Mouse (Mus musculus) stomach, embryonic 16.5 days (tissue): Measurements from ENCODE around the gene Arhgap18. TPM values are rescaled to one million over a fixed set of nuclear protein-coding genes. Genes with fewer than 3 reads are reported as not detected.

ENCODE experiments used
- ATAC-seq: fragments of 200-750 bp; cut with Nextera tagmentation; 2 replicates; pipeline ENCODE4 v1.8.0; 2017; ENCODE audit warnings: moderate number of reproducible peaks, moderate TSS enrichment; ENCODE audit not compliant: insufficient read depth, low FRiP score
- H3K27ac ChIP-seq: fragments of 300-500 bp; sonication (generic); 2 replicates; pipeline ENCODE4 v1.5.1; 2014; ENCODE audit warnings: low read length
- H3K27me3 ChIP-seq: fragments of 300-500 bp; sonication (generic); 2 replicates; pipeline ENCODE4 v1.6.1; 2014; ENCODE audit warnings: low read length, control low read depth, mixed read lengths; ENCODE audit not compliant: control insufficient read depth, insufficient read depth
- H3K36me3 ChIP-seq: fragments of 300-500 bp; sonication (generic); 2 replicates; pipeline ENCODE4 v1.6.1; 2014; ENCODE audit warnings: low read length; ENCODE audit not compliant: control insufficient read depth, insufficient read depth
- H3K4me1 ChIP-seq: fragments of 300-500 bp; sonication (generic); 2 replicates; pipeline ENCODE4 v1.6.1; 2014; ENCODE audit warnings: low read length, control low read depth, mixed read lengths; ENCODE audit not compliant: control insufficient read depth, insufficient read depth
- H3K4me2 ChIP-seq: fragments of 300-500 bp; sonication (generic); 2 replicates; pipeline ENCODE4 v1.6.1; 2014; ENCODE audit warnings: low read depth, low read length, mixed read lengths
- H3K4me3 ChIP-seq: fragments of 300-500 bp; sonication (generic); replicated peaks from 2 replicates; pipeline ENCODE4 v1.5.1; 2014; ENCODE audit warnings: mild to moderate bottlenecking, low read length
- H3K9ac ChIP-seq: fragments of 300-500 bp; sonication (generic); 2 replicates; pipeline ENCODE4 v1.6.1; 2014; ENCODE audit warnings: low read length
- H3K9me3 ChIP-seq: fragments of 300-500 bp; sonication (generic); replicated peaks from 2 replicates; pipeline ENCODE4 v1.6.1; 2016; ENCODE audit warnings: low read length, control low read depth; ENCODE audit not compliant: control insufficient read depth
- WGBS: fragments of 180-500 bp; shearing (Covaris S2); extraction: QIAGEN DNeasy Blood & Tissue Kit; methylation state at CpG from one replicate; pipeline ENCODE4 v1.1.7; 2014; 5-methylcytosine and 5-hydroxymethylcytosine counted together
- polyA plus RNA-seq: library from polyadenylated mRNA; unstranded; fragments of >200 nt; fragmentation: Nextera tagmentation; extraction: Ambion mirVana; gene quantifications from 2 replicates; pipeline ENCODE4 v1.2.1, GENCODE M21; 2015

Arhgap18 gene
- 34.4 and 40.7 TPM in 2 replicates for polyA plus RNA-seq

- H3K27ac ChIP-seq: no peak within 1 kb of the TSS
Observed at GRCm38 (mm10) chr10:26752929-26753567, at the start of gene Arhgap18. Gene Arhgap18, plus strand, starts transcription at chr10:26753421.

GRCm38 (mm10) chr10:26710458-26711011 lies 42.7 kb upstream of the Arhgap18 start:
- 91% methylated on average over 7 of the region's 7 CpGs for WGBS
- H3K4me1 ChIP-seq: no peaks in the 10 kb centered on the region
- ATAC-seq: no peak
- no peaks in the 10 kb centered on the region for H3K9me3 ChIP-seq
- no peaks in the 10 kb centered on the region for H3K36me3 ChIP-seq
- H3K9ac ChIP-seq: no peak overlapping the region
- no peak overlapping the region for H3K4me2 ChIP-seq
- no peaks in the 10 kb centered on the region for H3K27me3 ChIP-seq
- H3K4me3 ChIP-seq: no peak overlapping the region
- H3K27ac ChIP-seq: no peak overlapping the region

More at GRCm38 (mm10) chr10:26752929-26753567, at the start of gene Arhgap18:
- H3K27me3 ChIP-seq: no peaks in the 10 kb centered on the region
- WGBS: 75% methylated on average over 11 of the region's 11 CpGs
- ATAC-seq: no peak
- no peaks in the 10 kb centered on the region for H3K4me1 ChIP-seq
- H3K4me2 ChIP-seq: no peak within 1 kb of the TSS; the same call in 1 of the 2 replicates
- H3K36me3 ChIP-seq: no peaks in the 10 kb centered on the region
- H3K4me3 ChIP-seq: no peak within 1 kb of the TSS
- no peak within 1 kb of the TSS for H3K9ac ChIP-seq
- no peaks in the 10 kb centered on the region for H3K9me3 ChIP-seq

DNA sequence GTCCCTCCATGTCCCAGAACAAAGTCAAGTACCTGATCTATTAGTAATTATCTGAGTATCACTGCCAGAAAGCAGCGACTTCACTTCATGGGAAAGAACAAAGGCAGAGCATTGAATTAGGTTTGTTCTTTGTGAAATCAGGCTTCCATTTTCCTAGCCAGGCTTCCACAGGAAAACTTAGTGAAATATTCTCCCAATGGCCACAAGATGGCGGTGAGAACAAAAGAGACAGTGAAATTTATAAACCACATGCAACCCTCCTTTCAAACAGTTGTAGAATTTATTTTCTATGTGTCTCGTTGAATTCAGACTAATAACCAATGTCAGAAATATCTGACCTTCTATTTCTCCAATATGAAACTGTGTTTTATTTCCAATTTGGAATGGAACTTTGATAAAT lies 42.2 kb upstream of the Arhgap18 start:
- ATAC-seq: no peak
- no peaks in the 10 kb centered on the region for H3K9me3 ChIP-seq
- H3K36me3 ChIP-seq: no peaks in the 10 kb centered on the region
- H3K9ac ChIP-seq: no peak overlapping the region
- no peak overlapping the region for H3K4me3 ChIP-seq
- H3K27ac ChIP-seq: no peak overlapping the region
- no peaks in the 10 kb centered on the region for H3K4me1 ChIP-seq
- H3K27me3 ChIP-seq: no peaks in the 10 kb centered on the region
- no peak overlapping the region for H3K4me2 ChIP-seq
- WGBS: 1% methylated on average over 3 of the region's 3 CpGs

- ATAC-seq: no peak
- H3K4me2 ChIP-seq: no peak overlapping the region
- 40% methylated on average over 3 of the region's 3 CpGs for WGBS
- no peak overlapping the region for H3K4me3 ChIP-seq
- no peaks in the 10 kb centered on the region for H3K36me3 ChIP-seq
- H3K4me1 ChIP-seq: no peaks in the 10 kb centered on the region
- H3K27me3 ChIP-seq: no peaks in the 10 kb centered on the region
- H3K9me3 ChIP-seq: no peaks in the 10 kb centered on the region
- no peak overlapping the region for H3K9ac ChIP-seq
- H3K27ac ChIP-seq: no peak overlapping the region
Observed at GRCm38 (mm10) chr10:26713986-26714385, 39.2 kb upstream of the Arhgap18 start.

DNA sequence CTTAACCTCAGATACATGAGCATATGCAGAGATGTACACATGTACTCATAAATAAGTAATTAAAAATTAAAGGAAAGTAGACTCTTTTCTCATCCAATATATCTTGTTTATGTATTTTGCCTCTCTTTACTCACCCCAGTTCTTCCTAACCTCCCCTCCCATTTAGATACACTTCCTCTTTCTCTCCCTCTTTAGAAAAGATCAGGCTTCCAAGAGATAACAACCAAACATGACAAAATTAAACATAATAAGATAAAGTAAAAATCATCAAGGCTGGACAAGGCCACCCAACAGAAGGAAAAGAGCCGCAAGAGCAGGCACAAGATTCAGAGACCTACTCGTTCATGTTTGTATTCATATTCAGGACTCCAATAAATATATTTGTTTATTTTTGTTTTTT lies 28.5 kb upstream of the Arhgap18 start:
- H3K4me3 ChIP-seq: no peak overlapping the region
- 91% methylated on average over 2 of the region's 2 CpGs for WGBS
- H3K27me3 ChIP-seq: no peaks in the 10 kb centered on the region
- 0 out of 2 replicates have a peak, but pooled peaks cover 3% of the 10 kb centered on the region for H3K9me3 ChIP-seq
- ATAC-seq: no peak
- H3K27ac ChIP-seq: no peak overlapping the region
- H3K36me3 ChIP-seq: no peaks in the 10 kb centered on the region
- no peak overlapping the region for H3K9ac ChIP-seq
- no peaks in the 10 kb centered on the region for H3K4me1 ChIP-seq
- no peak overlapping the region for H3K4me2 ChIP-seq

DNA sequence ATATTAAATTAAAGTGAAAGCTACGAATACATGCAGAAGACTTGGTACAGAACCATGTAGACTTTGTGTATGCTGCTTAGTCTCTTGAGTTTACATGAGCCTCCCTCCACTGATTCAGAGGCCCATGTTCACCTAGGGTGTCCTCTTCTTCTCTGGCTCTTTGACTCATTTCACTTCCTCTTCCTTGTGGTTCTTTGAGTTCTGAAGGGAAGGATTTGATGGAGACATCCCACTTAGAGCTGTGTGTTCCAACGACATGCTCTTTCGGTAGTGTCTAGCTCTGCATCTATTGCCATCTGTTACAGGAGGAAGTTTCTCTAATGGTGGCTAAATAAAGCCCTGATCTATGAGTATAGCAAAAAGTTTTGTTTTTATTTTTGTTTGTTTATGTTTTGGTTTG lies 28.0 kb upstream of the Arhgap18 start:
- Histone ChIP-seq H3K27me3 (no peaks in the 10 kb centered on the region), H3K4me2 (no peak overlapping the region), H3K9me3 (0 out of 2 replicates have a peak, but pooled peaks cover 3% of the 10 kb centered on the region), H3K4me3 (no peak overlapping the region), H3K27ac (no peak overlapping the region), H3K9ac (no peak overlapping the region), H3K4me1 (no peaks in the 10 kb centered on the region), H3K36me3 (no peaks in the 10 kb centered on the region)
- 86% methylated on average over 3 of the region's 3 CpGs for WGBS
- ATAC-seq: no peak

- WGBS: 78% methylated on average over 3 of the region's 3 CpGs
- Histone ChIP-seq H3K4me3 (no peak overlapping the region), H3K27ac (no peak overlapping the region), H3K9ac (no peak overlapping the region), H3K9me3 (no peaks in the 10 kb centered on the region), H3K4me1 (no peaks in the 10 kb centered on the region), H3K4me2 (no peak overlapping the region), H3K36me3 (no peaks in the 10 kb centered on the region), H3K27me3 (no peaks in the 10 kb centered on the region)
- ATAC-seq: no peak
Observed at GRCm38 (mm10) chr10:26750827-26751226, 2.4 kb upstream of the Arhgap18 start.

DNA sequence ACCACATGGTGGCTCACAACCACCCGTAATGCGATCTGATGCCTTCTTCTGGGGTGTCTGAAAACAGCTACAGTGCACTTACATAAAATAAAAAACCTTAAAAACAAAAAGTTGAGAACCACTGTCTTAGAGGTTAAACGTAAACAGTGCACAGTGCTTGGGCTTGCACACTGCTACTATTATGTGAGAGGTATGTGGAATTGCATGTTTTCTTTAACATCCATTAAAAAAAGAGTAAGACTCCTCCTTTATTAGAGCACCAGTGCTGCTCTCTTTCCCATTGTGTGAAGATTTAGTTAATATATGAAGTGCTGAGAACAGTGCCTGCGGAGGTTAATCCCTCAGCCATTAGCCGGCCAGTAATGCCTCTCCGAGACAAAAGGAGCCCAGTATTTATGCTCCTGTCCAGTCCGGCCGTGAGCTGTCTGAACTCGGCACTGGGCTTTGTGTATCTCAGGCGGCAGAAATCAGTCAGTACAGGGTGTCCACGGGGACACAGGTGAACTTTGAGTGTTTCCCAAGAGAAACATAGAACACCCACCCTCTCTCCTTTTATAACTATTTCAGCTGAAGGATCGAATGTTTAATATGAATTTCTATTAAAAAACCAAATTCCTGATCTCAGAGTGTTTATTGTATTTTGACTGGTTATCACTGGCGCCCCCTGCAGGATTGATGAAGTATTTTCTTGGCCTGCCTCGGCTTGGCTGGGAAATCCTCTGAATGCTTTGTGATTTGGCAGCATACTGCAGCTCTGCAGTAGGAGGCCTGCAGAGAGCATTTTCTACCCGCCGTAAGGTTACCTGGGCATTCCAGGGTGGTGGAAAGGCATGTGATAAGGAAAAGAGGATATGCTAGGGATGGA lies 925 bp upstream of the Arhgap18 start:
- no peak for ATAC-seq
- Histone ChIP-seq H3K27ac (no peak overlapping the region), H3K4me2 (no peak overlapping the region; the same call in 1 of the 2 replicates), H3K4me1 (no peaks in the 10 kb centered on the region), H3K4me3 (no peak overlapping the region), H3K36me3 (no peaks in the 10 kb centered on the region), H3K27me3 (no peaks in the 10 kb centered on the region), H3K9me3 (no peaks in the 10 kb centered on the region), H3K9ac (no peak overlapping the region)
- 59% methylated on average over 16 of the region's 16 CpGs for WGBS

- ATAC-seq: no peak
- H3K9me3 ChIP-seq: no peaks in the 10 kb centered on the region
- H3K27ac ChIP-seq: no peak overlapping the region
- H3K9ac ChIP-seq: no peak overlapping the region
- H3K4me1 ChIP-seq: no peaks in the 10 kb centered on the region
- H3K4me3 ChIP-seq: no peak overlapping the region
- H3K36me3 ChIP-seq: no peaks in the 10 kb centered on the region
- no peaks in the 10 kb centered on the region for H3K27me3 ChIP-seq
- 85% methylated on average over 6 of the region's 6 CpGs for whole genome bisulfite sequencing
- H3K4me2 ChIP-seq: no peak overlapping the region
Observed at GRCm38 (mm10) chr10:26754006-26754405, 785 bp downstream of the Arhgap18 start.
